Mouse (Mus musculus) kidney, postnatal 0 days (tissue): Measurements from ENCODE around the gene Garem2. TPM values are rescaled to one million over a fixed set of nuclear protein-coding genes. Genes with fewer than 3 reads are reported as not detected.

ENCODE experiments used
- ATAC-seq: fragments of 200-750 bp; cut with Nextera tagmentation; replicated peaks from 2 replicates; pipeline ENCODE4 v1.8.0; 2017; ENCODE audit warnings: low read depth, moderate number of reproducible peaks, moderate TSS enrichment, moderate library complexity; ENCODE audit not compliant: low FRiP score
- DNase-seq: peaks from one replicate; pipeline ENCODE4 v3.0.0-alpha.2; 2016; ENCODE audit warnings: low spot score
- H3K27ac ChIP-seq: fragments of 300-500 bp; sonication (generic); 2 replicates; pipeline ENCODE4 v1.5.1; 2014; ENCODE audit warnings: mild to moderate bottlenecking
- H3K27me3 ChIP-seq: fragments of 300-500 bp; sonication (generic); 2 replicates; pipeline ENCODE4 v1.6.1; 2014; ENCODE audit warnings: low read length, mixed read lengths; ENCODE audit not compliant: insufficient read depth
- H3K36me3 ChIP-seq: fragments of 300-500 bp; sonication (generic); 2 replicates; pipeline ENCODE4 v1.6.1; 2014; ENCODE audit warnings: low read length, mixed read lengths; ENCODE audit not compliant: insufficient read depth
- H3K4me1 ChIP-seq: fragments of 300-500 bp; sonication (generic); replicated peaks from 2 replicates; pipeline ENCODE4 v1.6.1; 2014; ENCODE audit warnings: antibody characterized with exemption, low read length, mixed read lengths; ENCODE audit not compliant: insufficient read depth
- H3K4me2 ChIP-seq: fragments of 300-500 bp; sonication (generic); 2 replicates; pipeline ENCODE4 v1.6.1; 2014; ENCODE audit warnings: mild to moderate bottlenecking, low read length, moderate library complexity, mixed read lengths
- H3K4me3 ChIP-seq: fragments of 300-500 bp; sonication (generic); replicated peaks from 2 replicates; pipeline ENCODE4 v1.5.1; 2014; ENCODE audit warnings: low read depth, low read length
- H3K9ac ChIP-seq: fragments of 300-500 bp; sonication (generic); 2 replicates; pipeline ENCODE4 v1.6.1; 2014; ENCODE audit warnings: low read depth, low read length
- H3K9me3 ChIP-seq: fragments of 300-500 bp; sonication (generic); replicated peaks from 2 replicates; pipeline ENCODE4 v1.6.1; 2016; ENCODE audit warnings: low read length, inconsistent platforms, mixed read lengths
- CTCF ChIP-seq: IDR thresholded peaks from 2 replicates; pipeline ENCODE4 v1.5.1; 2016; ENCODE audit warnings: antibody characterized with exemption, low read depth, mild to moderate bottlenecking, moderate library complexity
- WGBS: fragments of 180-500 bp; shearing (Covaris S2); extraction: QIAGEN DNeasy Blood & Tissue Kit; methylation state at CpG from one replicate; pipeline ENCODE4 v1.1.7; 2014; 5-methylcytosine and 5-hydroxymethylcytosine counted together
- polyA plus RNA-seq: library from polyadenylated mRNA; unstranded; fragments of >200 nt; fragmentation: Nextera tagmentation; extraction: Ambion mirVana; gene quantifications from 2 replicates; pipeline ENCODE4 v1.2.1, GENCODE M21; 2015

The Garem2 gene
- polyA plus RNA-seq, 1 experiment from 2014 or later = 0.33 TPM

GRCm38 (mm10) chr5:30126756-30127155, 21.8 kb downstream of the Garem2 start:
- DNase-seq (no peak), ATAC-seq (no peak; the same call in 1 of the 2 replicates)
- no peaks in the 10 kb centered on the region for H3K4me1 ChIP-seq
- peaks cover 69% of the 10 kb centered on the region for H3K36me3 ChIP-seq
- no peak overlapping the region for H3K27ac ChIP-seq
- H3K9ac ChIP-seq = no peak overlapping the region
- no peak overlapping the region for H3K4me3 ChIP-seq
- H3K9me3 ChIP-seq = no peaks in the 10 kb centered on the region
- no peak for TF ChIP-seq CTCF
- no peak overlapping the region for H3K4me2 ChIP-seq
- WGBS = 77% methylated on average over 7 of the region's 7 CpGs
- H3K27me3 ChIP-seq = no peaks in the 10 kb centered on the region

- Histone ChIP-seq H3K9me3 (no peaks in the 10 kb centered on the region), H3K27me3 (no peaks in the 10 kb centered on the region), H3K4me1 (no peaks in the 10 kb centered on the region), H3K4me2 (no peak overlapping the region), H3K36me3 (peaks cover 68% of the 10 kb centered on the region), H3K4me3 (no peak overlapping the region), H3K9ac (no peak overlapping the region), H3K27ac (no peak overlapping the region)
- ATAC-seq (no peak), DNase-seq (no peak)
- WGBS = 93% methylated on average over 13 of the region's 13 CpGs
- no peak for TF ChIP-seq CTCF
Observed at GRCm38 (mm10) chr5:30127921-30128597, 23.1 kb downstream of the Garem2 start.

GRCm38 (mm10) chr5:30128680-30129079, 23.7 kb downstream of the Garem2 start:
- Histone ChIP-seq H3K27me3 (no peaks in the 10 kb centered on the region), H3K27ac (no peak overlapping the region), H3K4me2 (no peak overlapping the region), H3K9me3 (no peaks in the 10 kb centered on the region), H3K9ac (no peak overlapping the region), H3K36me3 (peaks cover 64% of the 10 kb centered on the region), H3K4me1 (no peaks in the 10 kb centered on the region), H3K4me3 (no peak overlapping the region)
- WGBS = 95% methylated on average over 6 of the region's 6 CpGs
- TF ChIP-seq CTCF = no peak
- ATAC-seq (no peak), DNase-seq (no peak)

GRCm38 (mm10) chr5:30131246-30131645, 26.3 kb downstream of the Garem2 start:
- H3K9me3 ChIP-seq = no peaks in the 10 kb centered on the region
- H3K27me3 ChIP-seq = no peaks in the 10 kb centered on the region
- no peak overlapping the region for H3K4me3 ChIP-seq
- H3K36me3 ChIP-seq = peaks cover 62% of the 10 kb centered on the region
- TF ChIP-seq CTCF = no peak
- 56% methylated on average over 4 of the region's 4 CpGs for WGBS
- H3K9ac ChIP-seq = no peak overlapping the region
- no peak for DNase-seq
- ATAC-seq = no peak
- no peak overlapping the region for H3K4me2 ChIP-seq
- no peaks in the 10 kb centered on the region for H3K4me1 ChIP-seq
- H3K27ac ChIP-seq = no peak overlapping the region

GRCm38 (mm10) chr5:30132173-30132572, 27.2 kb downstream of the Garem2 start:
- TF ChIP-seq CTCF = no peak
- Histone ChIP-seq H3K9me3 (no peaks in the 10 kb centered on the region), H3K4me3 (no peak overlapping the region), H3K4me1 (no peaks in the 10 kb centered on the region), H3K27me3 (no peaks in the 10 kb centered on the region), H3K27ac (no peak overlapping the region), H3K9ac (no peak overlapping the region), H3K36me3 (peaks cover 61% of the 10 kb centered on the region), H3K4me2 (no peak overlapping the region)
- 96% methylated on average over 2 of the region's 2 CpGs for WGBS
- no peak for DNase-seq
- ATAC-seq = no peak

GRCm38 (mm10) chr5:30135711-30136231, 30.8 kb downstream of the Garem2 start:
- Histone ChIP-seq H3K4me1 (no peaks in the 10 kb centered on the region), H3K9me3 (no peaks in the 10 kb centered on the region), H3K4me3 (no peak overlapping the region), H3K36me3 (peaks cover 56% of the 10 kb centered on the region), H3K27me3 (no peaks in the 10 kb centered on the region), H3K4me2 (no peak overlapping the region), H3K9ac (no peak overlapping the region), H3K27ac (no peak overlapping the region)
- ATAC-seq (no peak), DNase-seq (no peak)
- TF ChIP-seq CTCF = no peak
- WGBS = 92% methylated on average over 11 of the region's 11 CpGs
